Mouse (Mus musculus) heart, embryonic 14.5 days (tissue): ENCODE data around the gene C77080. TPM values are rescaled to one million over a fixed set of nuclear protein-coding genes. Genes with fewer than 3 reads are reported as not detected.
"Not testable (repeated sequence)": the region's sequence is repeated elsewhere in the genome, so short reads cannot be mapped to it uniquely, and the experiment has no call there.

Experiments used
- ATAC-seq: fragments of 200-750 bp; cut with Nextera tagmentation; 2 replicates; pipeline ENCODE4 v1.8.0; 2017; ENCODE audit warnings: low read depth, moderate TSS enrichment; ENCODE audit not compliant: insufficient number of reproducible peaks, insufficient read depth, low FRiP score
- H3K27ac ChIP-seq, 2 experiments: fragments of 200-500 bp in 1 of 2; fragments of 300-500 bp in 1 of 2; sonication (generic) in 1 of 2; replicated peaks in 1 of 2; 2 replicates each; pipeline ENCODE4 v1.5.1; 2012 to 2014; ENCODE audit warnings: low read depth in 2 of 2, low read length in 2 of 2, control low read depth in 1 of 2, mild to moderate bottlenecking in 1 of 2, mixed read lengths in 1 of 2; ENCODE audit not compliant: control insufficient read depth in 1 of 2, insufficient read depth in 1 of 2
- H3K27me3 ChIP-seq: fragments of 300-500 bp; sonication (generic); 2 replicates; pipeline ENCODE4 v1.6.1; 2014; ENCODE audit warnings: mild to moderate bottlenecking, low read length, control low read depth; ENCODE audit not compliant: control insufficient read depth, insufficient read depth
- H3K36me3 ChIP-seq: fragments of 300-500 bp; sonication (generic); 2 replicates; pipeline ENCODE4 v1.6.1; 2014; ENCODE audit warnings: mild to moderate bottlenecking, control low read depth, low read length, mixed read lengths; ENCODE audit not compliant: control insufficient read depth, insufficient read depth
- H3K4me1 ChIP-seq, 2 experiments: fragments of 200-500 bp in 1 of 2; fragments of 300-500 bp in 1 of 2; sonication (generic) in 1 of 2; 2 replicates each; pipeline ENCODE4 v1.6.1; 2012 to 2014; ENCODE audit warnings: low read length in 2 of 2, control low read depth in 1 of 2, mixed read lengths in 1 of 2; ENCODE audit not compliant: control insufficient read depth in 2 of 2, insufficient read depth in 2 of 2
- H3K4me2 ChIP-seq: fragments of 300-500 bp; sonication (generic); 2 replicates; pipeline ENCODE4 v1.6.1; 2014; ENCODE audit warnings: mild to moderate bottlenecking, low read length
- H3K4me3 ChIP-seq, 2 experiments: fragments of 200-500 bp in 1 of 2; fragments of 300-500 bp in 1 of 2; sonication (generic) in 1 of 2; 2 replicates each; pipeline ENCODE4 v1.5.1; 2012 to 2014; ENCODE audit warnings: low read length in 2 of 2, mild to moderate bottlenecking in 2 of 2, control low read depth in 1 of 2, low read depth in 1 of 2, moderate library complexity in 1 of 2; ENCODE audit not compliant: control insufficient read depth in 1 of 2, insufficient read depth in 1 of 2
- H3K9ac ChIP-seq: fragments of 300-500 bp; sonication (generic); 2 replicates; pipeline ENCODE4 v1.6.1; 2014; ENCODE audit warnings: mild to moderate bottlenecking, low read length
- H3K9me3 ChIP-seq: fragments of 300-500 bp; sonication (generic); 2 replicates; pipeline ENCODE4 v1.6.1; 2016; ENCODE audit warnings: low read length, control low read depth; ENCODE audit not compliant: control insufficient read depth
- WGBS: fragments of 180-500 bp; shearing (Covaris S2); extraction: QIAGEN DNeasy Blood & Tissue Kit; methylation state at CpG from one replicate; pipeline ENCODE4 v1.1.7; 2014; 5-methylcytosine and 5-hydroxymethylcytosine counted together
- polyA plus RNA-seq: library from polyadenylated mRNA; unstranded; fragments of >200 nt; fragmentation: Nextera tagmentation; extraction: Ambion mirVana; gene quantifications from 2 replicates; pipeline ENCODE4 v1.2.1, GENCODE M21; 2014

Gene C77080
- polyA plus RNA-seq, 1 experiment from 2014 or later, result 1.4 TPM

GRCm38 (mm10) chr4:129221097-129222010 is 39.9 kb downstream of the C77080 start:
- H3K27ac ChIP-seq, result no peak overlapping the region
- H3K27me3 ChIP-seq, result peaks cover 53% of the 10 kb centered on the region
- peaks cover 42% of the 10 kb centered on the region for H3K36me3 ChIP-seq
- peaks cover 4 to 16% of the 10 kb centered on the region in 2 experiments; a peak in 3 of 4 replicates for H3K4me1 ChIP-seq
- WGBS, result 55% methylated on average over 23 of the region's 23 CpGs
- H3K9me3 ChIP-seq, result no peaks in the 10 kb centered on the region
- H3K4me3 ChIP-seq, result no peak overlapping the region
- no peak for ATAC-seq
- no peak overlapping the region for H3K4me2 ChIP-seq
- no peak overlapping the region for H3K9ac ChIP-seq

GRCm38 (mm10) chr4:129220376-129221089 is 40.7 kb downstream of the C77080 start:
- no peak for ATAC-seq
- Histone ChIP-seq H3K4me3 (no peak overlapping the region), H3K4me2 (no peak overlapping the region), H3K27ac (no peak overlapping the region), H3K9me3 (no peaks in the 10 kb centered on the region), H3K9ac (no peak overlapping the region), H3K36me3 (peaks cover 49% of the 10 kb centered on the region), H3K4me1 (peaks cover 2 to 11% of the 10 kb centered on the region in 2 experiments; a peak in 3 of 4 replicates), H3K27me3 (peaks cover 46% of the 10 kb centered on the region)
- WGBS, result 73% methylated on average over 7 of the region's 7 CpGs

DNA sequence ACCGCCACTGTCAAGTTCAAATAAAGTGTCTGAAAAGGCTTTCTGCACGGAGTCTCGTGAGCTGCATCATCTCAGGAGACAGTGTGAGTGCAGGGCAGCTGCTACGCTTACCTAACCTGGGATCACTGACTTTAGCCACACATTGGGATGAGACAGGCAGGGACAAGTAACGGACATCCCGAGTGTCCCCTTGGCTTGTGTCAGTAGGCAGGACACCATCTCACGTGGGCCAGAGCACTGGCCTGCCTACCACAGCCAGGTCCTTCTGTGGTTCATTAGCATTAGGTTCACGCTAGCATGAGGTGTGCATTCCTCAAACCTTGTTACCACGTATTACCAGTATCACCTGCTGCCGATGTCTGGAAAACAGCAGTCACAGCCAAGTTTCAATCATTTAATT is 42.0 kb downstream of the C77080 start:
- Histone ChIP-seq H3K27ac (no peak overlapping the region), H3K4me1 (peaks cover 2 to 11% of the 10 kb centered on the region in 2 experiments; a peak in 3 of 4 replicates), H3K27me3 (peaks cover 33% of the 10 kb centered on the region), H3K9me3 (no peaks in the 10 kb centered on the region), H3K4me2 (no peak overlapping the region), H3K4me3 (no peak overlapping the region), H3K9ac (no peak overlapping the region), H3K36me3 (peaks cover 62% of the 10 kb centered on the region)
- ATAC-seq, result no peak
- 89% methylated on average over 10 of the region's 10 CpGs for WGBS

- no peak overlapping the region for H3K9ac ChIP-seq
These were observed 42.5 kb downstream of the C77080 start for GRCm38 (mm10) chr4:129218569-129219175.

GRCm38 (mm10) chr4:129212486-129212885 is 48.7 kb downstream of the C77080 start:
- not testable (repeated sequence) for H3K27me3 ChIP-seq, ATAC-seq, H3K4me1 ChIP-seq, H3K9me3 ChIP-seq, H3K9ac ChIP-seq, H3K27ac ChIP-seq, H3K4me3 ChIP-seq, H3K4me2 ChIP-seq
- peaks cover 95% of the 10 kb centered on the region for H3K36me3 ChIP-seq
- WGBS, result 67% methylated on average over 3 of the region's 3 CpGs

More at GRCm38 (mm10) chr4:129218569-129219175, 42.5 kb downstream of the C77080 start:
- 86% methylated on average over 7 of the region's 7 CpGs for WGBS
- no peak overlapping the region for H3K4me3 ChIP-seq
- H3K27ac ChIP-seq, result no peak overlapping the region
- peaks cover 29% of the 10 kb centered on the region for H3K27me3 ChIP-seq
- H3K9me3 ChIP-seq, result no peaks in the 10 kb centered on the region
- H3K4me1 ChIP-seq, result peaks cover 0 to 8% of the 10 kb centered on the region in 2 experiments; a peak in 3 of 4 replicates
- H3K36me3 ChIP-seq, result peaks cover 67% of the 10 kb centered on the region
- ATAC-seq, result no peak
- H3K4me2 ChIP-seq, result no peak overlapping the region

DNA sequence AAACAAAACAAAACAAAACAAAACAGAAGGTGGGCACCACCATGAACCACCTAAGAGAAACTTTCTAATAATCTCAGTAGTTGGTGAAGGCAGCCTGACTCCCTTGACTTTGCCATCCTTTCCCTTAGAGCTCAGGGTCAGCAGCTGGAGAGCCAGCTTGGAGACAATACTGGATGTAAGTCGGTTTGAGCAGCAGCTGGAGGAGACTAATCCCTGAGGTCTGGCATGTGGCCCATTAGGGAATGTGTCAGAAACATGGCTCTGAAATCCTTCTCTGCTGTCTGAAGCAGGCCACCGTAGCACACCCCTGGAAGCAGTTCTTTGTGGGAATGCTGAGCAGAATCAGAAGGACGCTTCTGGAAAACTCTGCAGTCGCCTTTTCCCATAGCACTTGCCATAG is 49.7 kb downstream of the C77080 start:
- ATAC-seq, result no peak
- 70% methylated on average over 4 of the region's 4 CpGs for WGBS
- H3K36me3 ChIP-seq, result peaks cover 95% of the 10 kb centered on the region

GRCm38 (mm10) chr4:129209504-129209903 is 51.7 kb downstream of the C77080 start:
- ATAC-seq, result no peak
- Histone ChIP-seq H3K4me2 (no peak overlapping the region), H3K9me3 (no peaks in the 10 kb centered on the region), H3K9ac (no peak overlapping the region), H3K27me3 (no peaks in the 10 kb centered on the region), H3K4me1 (no peaks in the 10 kb centered on the region), H3K27ac (no peak overlapping the region), H3K36me3 (peaks cover 96% of the 10 kb centered on the region), H3K4me3 (no peak overlapping the region)
- 62% methylated on average over 7 of the region's 7 CpGs for whole genome bisulfite sequencing

More for the DNA sequence above, 49.7 kb downstream of the C77080 start:
- no peaks in the 10 kb centered on the region for H3K27me3 ChIP-seq
- no peaks in the 10 kb centered on the region for H3K4me1 ChIP-seq
- no peaks in the 10 kb centered on the region for H3K9me3 ChIP-seq
- no peak overlapping the region for H3K4me2 ChIP-seq
- no peak overlapping the region for H3K4me3 ChIP-seq
- H3K9ac ChIP-seq, result no peak overlapping the region
- no peak overlapping the region for H3K27ac ChIP-seq
